Mouse (Mus musculus): ENCODE measurements around the gene Siah1a. TPM values are rescaled to one million over a fixed set of nuclear protein-coding genes. Genes with fewer than 3 reads are reported as not detected.
A peak's percentile ranks its signal among the peaks of the same experiment; 100 is the strongest.

Siah1a gene
- total and polyA plus RNA-seq, 2 experiments from 2014 or later = 63.3 to 72.7 TPM

DNA sequence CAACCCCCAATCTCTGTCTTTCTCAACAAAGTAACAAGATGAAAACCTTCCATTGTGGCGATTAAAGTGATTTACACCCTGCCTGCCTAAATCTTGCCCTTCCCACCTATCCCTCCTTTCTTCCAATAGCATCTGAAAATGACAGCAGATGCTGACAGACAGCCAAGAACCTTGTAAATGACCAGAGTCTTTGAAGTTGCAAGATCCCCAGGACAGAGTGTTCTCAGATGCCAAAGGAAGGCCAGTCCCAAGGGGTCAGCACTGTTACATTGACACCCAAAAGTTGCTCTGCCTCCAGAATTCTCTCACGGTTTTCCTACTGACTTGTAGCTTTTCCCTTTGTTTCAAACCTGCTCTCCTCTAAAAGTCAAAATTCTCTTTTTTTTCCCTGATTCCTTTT, 4.1 kb upstream of the Siah1a start:
- Histone ChIP-seq H3K9ac (replicated peaks; ENCODE audit: low read length, poor library complexity, severe bottlenecking) (no peak overlapping the region), H3K9me3 (ENCODE audit: low read length) (no peaks in the 10 kb centered on the region), H3K4me2 (ENCODE audit: low read depth, low read length, poor library complexity, severe bottlenecking) (no peak overlapping the region), H3K27me3 (ENCODE audit: insufficient read depth, low read length) (no peaks in the 10 kb centered on the region), H3K4me1 (ENCODE audit: insufficient read depth, low read length) (no peaks in the 10 kb centered on the region), H3K36me3 (ENCODE audit: insufficient read depth, low read length) (no peaks in the 10 kb centered on the region), H3K4me3 (ENCODE audit: low read depth, low read length) (no peak overlapping the region), H3K27ac (ENCODE audit: low read depth, low read length) (no peak overlapping the region)
- DNase-seq (ENCODE audit: low spot score) = no peak
- ATAC-seq (ENCODE audit: low FRiP score) = no peak
- TF ChIP-seq CTCF (IDR thresholded peaks at IDR 0.05) = no peak
- WGBS = 50% methylated on average over 2 of the region's 2 CpGs

DNA sequence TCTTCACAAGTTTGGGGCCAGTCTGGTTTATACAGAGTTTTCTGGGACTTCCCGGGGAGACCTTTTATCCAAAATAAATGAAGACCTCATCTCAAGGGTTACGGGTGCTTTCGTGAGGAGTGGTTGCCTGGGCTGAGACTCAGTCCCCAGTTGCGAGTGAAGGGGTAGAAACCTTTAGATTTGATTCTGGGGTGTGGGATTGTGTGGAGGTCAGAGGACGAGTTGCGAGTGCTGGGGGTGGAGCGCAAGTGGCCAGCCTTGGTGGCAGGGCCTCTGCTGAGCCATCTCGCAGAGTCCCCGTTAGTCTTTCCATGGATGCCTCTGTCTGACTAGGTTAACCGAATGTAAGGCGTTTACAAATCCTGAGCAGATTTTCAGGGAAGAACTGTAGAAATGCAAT, 777 bp upstream of the Siah1a start:
- Histone ChIP-seq H3K36me3 (ENCODE audit: insufficient read depth, low read length) (no peaks in the 10 kb centered on the region), H3K4me1 (ENCODE audit: insufficient read depth, low read length) (peaks cover 8% of the 10 kb centered on the region; the same call in 1 of the 2 replicates), H3K4me3 (ENCODE audit: low read depth, low read length) (peak overlapping the region; percentile 80), H3K4me2 (ENCODE audit: low read depth, low read length, poor library complexity, severe bottlenecking) (peak overlapping the region; percentile 78), H3K9me3 (ENCODE audit: low read length) (no peaks in the 10 kb centered on the region), H3K27me3 (ENCODE audit: insufficient read depth, low read length) (no peaks in the 10 kb centered on the region), H3K27ac (ENCODE audit: low read depth, low read length) (peak overlapping the region; percentile 98), H3K9ac (replicated peaks; ENCODE audit: low read length, poor library complexity, severe bottlenecking) (peak overlapping the region; percentile 98)
- WGBS = 1% methylated on average over 11 of the region's 11 CpGs
- TF ChIP-seq CTCF (IDR thresholded peaks at IDR 0.05) = no peak
- DNase-seq (ENCODE audit: low spot score) (no peak), ATAC-seq (ENCODE audit: low FRiP score) (peak; percentile 31; the same call in 1 of the 2 replicates)

GRCm38 (mm10) chr8:86745935-86746441, 254 bp upstream of the Siah1a start:
- Histone ChIP-seq H3K4me3 (ENCODE audit: low read depth, low read length) (peak overlapping the region; percentile 80), H3K4me2 (ENCODE audit: low read depth, low read length, poor library complexity, severe bottlenecking) (peak overlapping the region; percentile 78), H3K27ac (ENCODE audit: low read depth, low read length) (peak overlapping the region; percentile 98), H3K36me3 (ENCODE audit: insufficient read depth, low read length) (no peaks in the 10 kb centered on the region), H3K4me1 (ENCODE audit: insufficient read depth, low read length) (peaks cover 8% of the 10 kb centered on the region; the same call in 1 of the 2 replicates), H3K27me3 (ENCODE audit: insufficient read depth, low read length) (no peaks in the 10 kb centered on the region), H3K9ac (replicated peaks; ENCODE audit: low read length, poor library complexity, severe bottlenecking) (peak overlapping the region; percentile 98), H3K9me3 (ENCODE audit: low read length) (no peaks in the 10 kb centered on the region)
- ATAC-seq (ENCODE audit: low FRiP score) (peak; percentile 89), DNase-seq (ENCODE audit: low spot score) (peak; percentile 93)
- WGBS = under 1% methylated on average over 40 of the region's 70 CpGs
- no peak for TF ChIP-seq CTCF (IDR thresholded peaks at IDR 0.05)

DNA sequence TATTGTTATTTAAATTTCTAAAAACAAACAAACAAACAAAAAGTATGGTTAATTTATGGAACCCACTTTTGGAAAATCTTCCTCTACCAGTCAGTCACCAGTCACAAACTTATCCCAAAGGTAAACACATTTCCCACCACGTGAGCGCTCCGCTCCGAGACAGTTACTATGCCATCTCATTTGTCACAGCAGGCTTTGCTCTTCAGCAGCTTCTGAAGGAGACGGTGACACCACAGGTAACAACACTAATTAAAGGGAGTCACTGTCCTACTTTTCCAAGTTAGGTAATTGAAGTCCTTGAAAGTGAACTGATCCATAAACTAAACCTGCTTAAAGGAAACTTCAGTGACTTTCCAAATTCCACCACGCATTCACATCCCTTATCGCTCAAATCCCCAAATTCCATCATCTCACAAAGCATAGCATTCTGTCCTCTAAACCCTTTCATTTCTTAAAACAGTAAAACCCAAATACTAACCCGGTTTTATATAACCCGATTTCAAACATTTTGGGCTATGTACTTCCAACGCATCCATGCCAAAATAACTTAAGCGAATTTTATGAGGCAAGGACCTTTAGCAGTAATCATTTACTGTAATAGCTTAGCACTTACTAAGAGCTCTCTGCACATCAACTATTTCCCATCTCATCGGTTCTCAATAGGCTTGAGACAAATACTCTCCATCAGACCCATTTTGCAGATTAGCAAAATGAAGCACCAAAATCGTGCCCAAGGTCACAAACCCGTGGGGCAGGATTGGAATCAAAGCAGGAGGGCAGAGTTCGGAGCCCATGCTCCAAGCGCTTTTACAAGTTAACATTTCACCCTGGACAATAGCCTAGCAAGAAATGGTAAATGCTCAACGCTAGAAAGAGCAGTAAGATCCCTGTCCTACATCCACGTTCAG, 1.2 kb downstream of the Siah1a start:
- no peaks in the 10 kb centered on the region for H3K9me3 ChIP-seq (ENCODE audit: low read length)
- no peaks in the 10 kb centered on the region for H3K27me3 ChIP-seq (ENCODE audit: insufficient read depth, low read length)
- H3K36me3 ChIP-seq (ENCODE audit: insufficient read depth, low read length) = no peaks in the 10 kb centered on the region
- peak overlapping the region; percentile 98 for H3K27ac ChIP-seq (ENCODE audit: low read depth, low read length)
- no peak for ATAC-seq (ENCODE audit: low FRiP score)
- peaks cover 8% of the 10 kb centered on the region; the same call in 1 of the 2 replicates for H3K4me1 ChIP-seq (ENCODE audit: insufficient read depth, low read length)
- peak overlapping the region; percentile 98 for H3K9ac ChIP-seq (replicated peaks; ENCODE audit: low read length, poor library complexity, severe bottlenecking)
- peak overlapping the region; percentile 80 for H3K4me3 ChIP-seq (ENCODE audit: low read depth, low read length)
- no peak for DNase-seq (ENCODE audit: low spot score)
- peak overlapping the region; percentile 78 for H3K4me2 ChIP-seq (ENCODE audit: low read depth, low read length, poor library complexity, severe bottlenecking)
- no peak for TF ChIP-seq CTCF (IDR thresholded peaks at IDR 0.05)
- 4% methylated on average over 18 of the region's 18 CpGs for WGBS

GRCm38 (mm10) chr8:86742605-86743345, 3.0 kb downstream of the Siah1a start:
- 73% methylated on average over 7 of the region's 7 CpGs for WGBS
- TF ChIP-seq CTCF (IDR thresholded peaks at IDR 0.05) = no peak
- Histone ChIP-seq H3K9me3 (ENCODE audit: low read length) (no peaks in the 10 kb centered on the region), H3K36me3 (ENCODE audit: insufficient read depth, low read length) (no peaks in the 10 kb centered on the region), H3K27ac (ENCODE audit: low read depth, low read length) (no peak overlapping the region), H3K4me1 (ENCODE audit: insufficient read depth, low read length) (peaks cover 8% of the 10 kb centered on the region; the same call in 1 of the 2 replicates), H3K4me2 (ENCODE audit: low read depth, low read length, poor library complexity, severe bottlenecking) (no peak overlapping the region), H3K27me3 (ENCODE audit: insufficient read depth, low read length) (no peaks in the 10 kb centered on the region), H3K9ac (replicated peaks; ENCODE audit: low read length, poor library complexity, severe bottlenecking) (no peak overlapping the region), H3K4me3 (ENCODE audit: low read depth, low read length) (no peak overlapping the region)
- no peak for ATAC-seq (ENCODE audit: low FRiP score)
- DNase-seq (ENCODE audit: low spot score) = no peak

All from midbrain, postnatal 0 days (tissue).